Mouse (Mus musculus): Measurements from ENCODE around the gene Dock1. TPM values are rescaled to one million over a fixed set of nuclear protein-coding genes. Genes with fewer than 3 reads are reported as not detected.

Dock1 gene
- total RNA-seq, 2 experiments from 2014 or later: 25.4 to 25.8 TPM

- DNase-seq (ENCODE audit: low spot score in 2 of 2): no peak
Measured at GRCm38 (mm10) chr7:134943701-134944100, 273.2 kb downstream of the Dock1 start.

DNA sequence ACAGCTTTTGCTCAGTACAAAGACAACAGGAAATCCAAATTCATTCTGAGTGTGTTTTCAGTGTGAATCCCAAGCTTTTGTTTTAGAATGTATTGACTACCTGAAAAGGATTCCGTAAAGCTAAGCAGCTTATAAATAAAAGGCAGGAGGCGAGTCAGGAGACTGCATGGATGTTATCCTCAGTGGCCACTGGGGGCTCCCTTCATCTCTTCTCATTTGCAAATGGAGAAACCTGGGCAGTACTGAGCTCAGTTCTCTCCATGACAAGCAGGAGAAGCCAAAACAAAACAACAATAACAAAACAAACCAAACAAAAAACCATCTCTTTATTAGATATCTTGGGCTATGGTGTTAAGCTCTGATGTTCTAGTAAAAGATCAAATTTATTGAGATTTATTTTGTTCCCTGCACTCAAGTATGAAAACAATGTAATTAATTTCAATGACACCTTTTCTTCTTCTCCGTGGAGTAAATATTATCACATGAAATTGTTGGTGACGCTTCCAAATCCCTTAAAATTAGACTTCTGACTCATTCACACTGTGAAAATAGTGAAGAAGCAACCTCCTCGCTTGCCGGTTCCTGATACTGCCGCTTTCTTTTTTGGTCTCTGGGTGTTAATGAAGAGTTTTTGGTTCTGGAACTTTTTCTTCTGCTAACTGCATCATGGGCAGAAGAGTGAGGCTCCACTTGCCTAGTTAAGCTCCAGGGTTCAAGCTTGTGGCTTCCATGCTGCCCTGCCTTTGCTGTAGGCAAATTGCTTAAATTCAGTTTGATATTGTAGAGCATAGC is 275.7 kb downstream of the Dock1 start:
- DNase-seq (ENCODE audit: low spot score in 2 of 2): peak in 1 of 2 experiments; percentile 15

DNA sequence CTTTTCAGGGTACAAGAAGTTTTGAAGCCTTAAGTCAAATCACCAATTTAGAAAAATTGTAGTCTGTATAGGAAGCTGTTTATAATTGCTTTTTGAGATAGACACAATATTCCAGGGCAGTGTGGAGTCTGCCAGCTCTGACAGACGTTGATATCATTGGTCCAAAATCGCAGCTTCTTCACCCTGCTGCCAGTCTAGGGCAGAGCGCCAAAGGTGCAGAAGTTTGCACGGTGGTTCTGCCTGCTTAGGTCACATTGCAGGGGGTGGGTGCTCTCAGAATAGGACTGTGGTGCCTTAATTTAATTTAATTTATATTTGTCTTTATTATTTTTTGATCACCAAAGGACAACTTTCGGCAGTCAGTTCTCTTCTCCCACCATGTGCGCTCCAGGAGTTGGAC is 288.6 kb downstream of the Dock1 start:
- DNase-seq (ENCODE audit: low spot score in 2 of 2): no peak

GRCm38 (mm10) chr7:134960871-134961270 is 290.4 kb downstream of the Dock1 start:
- DNase-seq (ENCODE audit: low spot score in 2 of 2): peak in 1 of 2 experiments; percentile 9

DNA sequence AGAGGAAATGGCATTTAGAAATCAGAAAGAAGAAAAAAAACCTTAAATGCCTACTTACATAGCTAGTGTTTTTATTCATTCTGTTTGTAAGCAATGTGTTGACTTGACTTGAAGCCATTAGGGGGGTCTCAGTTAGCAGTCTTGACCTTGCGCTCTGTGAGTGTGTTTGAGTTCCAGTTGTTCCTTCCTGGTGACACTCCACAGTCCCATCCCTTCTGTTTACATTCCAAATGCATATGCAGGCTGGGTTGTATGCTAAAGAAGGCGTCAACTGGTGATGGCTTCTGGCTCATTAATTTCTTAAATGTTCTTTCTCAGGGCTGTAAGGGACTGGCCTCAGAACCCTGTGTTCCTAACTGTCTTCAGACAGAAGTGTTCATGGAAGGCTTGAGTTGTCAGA is 291.2 kb downstream of the Dock1 start:
- no peak for DNase-seq (ENCODE audit: low spot score in 2 of 2)

- DNase-seq (ENCODE audit: low spot score in 2 of 2): no peak
Measured at GRCm38 (mm10) chr7:134990244-134990643, 319.8 kb downstream of the Dock1 start.

DNA sequence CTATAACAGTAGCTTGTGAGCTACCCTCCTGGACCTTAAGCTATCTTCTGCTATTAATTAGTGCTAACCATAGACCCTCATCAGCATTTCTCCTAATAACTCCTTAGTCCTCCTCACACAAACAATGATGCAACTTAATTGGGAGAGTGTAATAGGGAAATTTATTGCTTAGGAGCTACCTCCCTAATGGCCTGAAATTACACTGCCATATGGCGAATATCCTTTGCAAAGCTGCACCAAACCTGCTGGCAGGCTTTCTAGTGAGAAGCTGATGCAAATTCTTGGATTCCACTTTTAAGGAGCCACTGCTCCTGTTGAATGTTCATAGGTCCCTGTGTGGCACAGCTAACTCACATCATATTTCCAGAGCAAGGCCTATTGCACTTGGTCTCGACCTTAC is 320.5 kb downstream of the Dock1 start:
- DNase-seq (ENCODE audit: low spot score in 2 of 2): no peak

DNA sequence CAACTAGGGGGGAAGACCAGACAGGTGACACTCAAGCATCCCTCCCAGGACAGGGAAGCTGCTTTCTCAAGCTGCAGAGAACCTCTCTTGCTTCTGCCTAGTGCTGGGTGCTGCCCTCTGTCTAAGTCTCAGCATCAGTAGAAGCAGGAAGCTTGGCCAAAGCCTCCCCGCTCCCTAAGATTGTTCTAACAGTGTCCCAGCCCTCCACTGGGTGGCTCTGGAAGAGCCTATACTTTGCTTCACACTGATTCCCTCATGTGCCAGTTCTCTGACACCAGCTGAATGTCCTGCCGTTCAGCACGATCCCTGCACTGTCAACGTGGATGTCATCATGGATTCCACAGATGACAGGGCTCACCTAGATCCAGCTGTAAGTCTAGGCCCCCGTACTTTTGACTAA is 324.5 kb downstream of the Dock1 start:
- DNase-seq (ENCODE audit: low spot score in 2 of 2): peak in 1 of 2 experiments; percentile 7

DNA sequence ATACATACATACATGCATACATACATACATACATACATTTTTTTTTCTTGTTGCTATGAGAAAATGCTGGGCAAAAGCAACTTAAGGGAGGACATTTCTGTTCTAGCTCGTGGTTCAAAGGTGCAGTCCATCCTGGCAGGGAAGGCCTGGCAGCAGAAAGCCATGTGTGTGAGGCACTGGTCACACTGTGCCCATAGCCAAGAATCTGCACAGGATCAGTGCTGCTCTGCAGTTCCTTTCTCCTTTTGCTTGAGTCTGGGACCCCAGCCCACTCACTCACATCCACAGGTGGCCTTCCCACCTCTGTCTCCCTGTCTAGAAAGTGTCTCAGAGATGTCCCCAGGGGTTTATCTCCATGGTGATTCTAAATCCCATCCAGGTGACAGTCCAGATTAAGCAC is 331.8 kb downstream of the Dock1 start:
- no peak for DNase-seq (ENCODE audit: low spot score in 2 of 2)

- no peak for DNase-seq (ENCODE audit: low spot score in 2 of 2)
Measured at GRCm38 (mm10) chr7:135002891-135003290, 332.4 kb downstream of the Dock1 start.

DNA sequence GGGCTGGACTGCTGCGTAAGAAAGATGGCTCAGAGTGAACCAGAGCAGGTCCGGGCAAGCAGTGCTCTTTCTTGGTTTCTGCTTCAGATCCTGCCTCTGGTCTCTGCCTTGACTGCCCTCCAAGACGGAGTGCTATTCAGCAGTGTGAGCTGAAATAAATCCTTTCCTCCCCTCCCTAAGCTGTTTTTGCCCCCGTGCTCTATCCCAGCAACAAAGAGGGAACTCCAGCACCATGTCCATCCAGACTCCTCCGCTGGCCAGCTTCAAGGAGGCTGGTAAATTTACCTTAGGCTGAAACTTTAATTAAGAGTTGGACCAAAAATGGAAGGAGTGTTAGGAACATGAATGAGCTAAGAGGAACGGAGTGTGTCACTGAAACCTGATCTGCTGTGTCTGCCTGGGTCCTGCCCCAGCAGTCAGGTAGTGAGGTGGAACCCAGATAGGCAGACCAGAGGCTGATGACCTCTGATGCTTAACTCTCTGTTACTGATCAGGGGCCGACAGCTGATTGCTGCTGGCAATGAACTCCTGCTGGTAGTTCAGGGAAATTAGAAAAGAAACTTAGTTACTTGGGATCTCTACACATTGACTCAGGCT is 335.6 kb downstream of the Dock1 start:
- DNase-seq (ENCODE audit: low spot score in 2 of 2): no peak

DNA sequence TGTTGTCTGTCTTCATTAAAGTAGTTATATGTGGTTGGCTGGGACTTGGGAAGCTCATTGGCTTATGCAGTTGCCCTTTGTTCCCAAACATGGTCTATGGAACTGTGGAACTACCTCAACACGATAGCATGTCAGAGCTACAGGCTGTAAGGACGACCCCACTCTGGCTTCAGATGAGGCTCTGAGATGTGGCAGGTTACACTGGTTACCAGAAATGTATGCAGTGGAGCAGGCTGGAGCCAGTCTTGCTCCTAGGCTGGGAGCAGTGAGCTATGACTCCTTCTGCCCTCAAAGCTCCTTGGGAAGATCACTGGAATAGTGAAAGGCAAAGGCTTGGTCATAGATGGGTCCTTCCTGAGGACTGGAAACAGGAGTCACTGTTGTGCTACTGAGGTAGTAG is 337.6 kb downstream of the Dock1 start:
- DNase-seq (ENCODE audit: low spot score in 2 of 2): no peak

DNA sequence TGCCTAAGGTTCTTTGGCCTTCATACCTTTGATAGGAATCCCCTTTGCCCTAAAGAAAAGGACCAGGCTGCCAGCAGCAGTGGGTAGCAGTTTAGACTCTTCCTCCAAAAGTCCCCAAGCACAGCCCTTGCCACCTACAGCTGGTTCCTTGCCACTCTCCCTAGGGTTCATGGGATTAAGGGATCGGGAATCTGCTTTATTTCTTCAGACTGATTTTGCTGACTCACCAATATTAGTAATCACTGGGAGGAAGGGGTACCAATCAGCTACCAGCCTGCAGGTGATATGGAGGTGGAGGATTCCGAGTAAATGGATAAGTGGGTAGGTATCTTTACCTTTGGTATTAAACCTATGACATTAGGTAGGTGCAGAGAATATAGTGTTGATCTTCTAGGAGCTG is 340.5 kb downstream of the Dock1 start:
- DNase-seq (ENCODE audit: low spot score in 2 of 2): no peak

GRCm38 (mm10) chr7:135017531-135017930 is 347.1 kb downstream of the Dock1 start:
- no peak for DNase-seq (ENCODE audit: low spot score in 2 of 2)

DNA sequence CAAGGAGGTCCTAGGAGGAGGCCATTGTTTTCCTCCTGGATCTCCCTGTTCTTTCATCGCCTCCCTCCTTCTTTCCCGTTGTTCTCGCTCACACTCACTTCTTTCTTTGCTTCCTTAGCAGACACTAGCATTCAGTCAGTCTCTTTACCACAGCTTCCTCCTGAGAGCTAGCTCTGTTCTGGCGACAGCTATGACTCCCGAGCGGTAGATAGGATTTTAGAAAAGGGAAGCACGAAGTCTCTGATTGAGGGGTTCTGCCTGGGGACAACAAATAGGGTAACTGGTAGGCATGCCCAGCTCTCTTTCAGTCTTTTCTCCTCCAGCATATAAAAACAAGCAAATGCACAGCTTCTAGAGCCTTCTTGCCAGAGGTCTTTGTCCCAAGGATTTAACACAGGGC is 350.3 kb downstream of the Dock1 start:
- DNase-seq (ENCODE audit: low spot score in 2 of 2): no peak

- no peak for DNase-seq (ENCODE audit: low spot score in 2 of 2)
Measured at GRCm38 (mm10) chr7:135021544-135022100, 351.2 kb downstream of the Dock1 start.

GRCm38 (mm10) chr7:135024531-135024930 is 354.1 kb downstream of the Dock1 start:
- no peak for DNase-seq (ENCODE audit: low spot score in 2 of 2)

- no peak for DNase-seq (ENCODE audit: low spot score in 2 of 2)
Measured at GRCm38 (mm10) chr7:135028716-135029115, 358.3 kb downstream of the Dock1 start.

- DNase-seq (ENCODE audit: low spot score in 2 of 2): peak in 1 of 2 experiments; percentile 40
Measured at GRCm38 (mm10) chr7:135029136-135029535, 358.7 kb downstream of the Dock1 start.

DNA sequence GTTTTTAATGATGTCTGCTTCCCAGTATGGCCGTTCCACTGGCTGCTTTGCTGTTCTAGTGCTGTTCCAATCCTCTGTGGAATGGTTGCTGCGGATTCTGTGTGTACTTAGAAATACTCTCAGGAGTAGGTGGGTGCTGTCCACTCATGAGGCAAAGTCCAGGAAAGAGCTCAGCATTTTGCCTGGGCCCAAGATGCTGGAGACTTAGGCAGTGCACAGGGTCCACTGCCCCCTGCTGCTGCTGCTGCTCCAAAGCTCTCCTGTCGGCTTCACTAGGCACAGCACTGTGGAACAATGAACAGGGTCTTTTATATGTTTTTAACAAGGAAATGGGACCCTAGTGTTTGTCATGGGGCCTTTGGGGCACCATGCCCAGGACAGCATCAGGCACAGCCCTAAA is 361.0 kb downstream of the Dock1 start:
- no peak for DNase-seq (ENCODE audit: low spot score in 2 of 2)

GRCm38 (mm10) chr7:135034811-135035210 is 364.4 kb downstream of the Dock1 start:
- no peak for DNase-seq (ENCODE audit: low spot score in 2 of 2)

- no peak for DNase-seq (ENCODE audit: low spot score in 2 of 2)
Measured at GRCm38 (mm10) chr7:135035651-135036050, 365.2 kb downstream of the Dock1 start.

- DNase-seq (ENCODE audit: low spot score in 2 of 2): no peak
Measured at GRCm38 (mm10) chr7:135038930-135039329, 368.5 kb downstream of the Dock1 start.

Measured in layer of hippocampus, postnatal 14 days (tissue).